Mouse (Mus musculus): ENCODE results near the gene Gmds. TPM values are rescaled to one million over a fixed set of nuclear protein-coding genes. Genes with fewer than 3 reads are reported as not detected.

Gene Gmds
- polyA plus RNA-seq, 1 experiment from 2014 or later = 29.2 TPM

GRCm38 (mm10) chr13:32234019-32234418 lies 104.5 kb downstream of the Gmds start:
- Histone ChIP-seq H3K9ac (no peak overlapping the region), H3K4me1 (ENCODE audit: insufficient read depth) (no peaks in the 10 kb centered on the region), H3K9me3 (ENCODE audit: low read depth, low read length) (no peaks in the 10 kb centered on the region), H3K4me2 (no peak overlapping the region), H3K4me3 (ENCODE audit: low read depth, low read length) (no peak overlapping the region), H3K27me3 (ENCODE audit: insufficient read depth, low read length) (no peaks in the 10 kb centered on the region), H3K27ac (ENCODE audit: low read depth) (no peak overlapping the region), H3K36me3 (ENCODE audit: insufficient read depth) (no peaks in the 10 kb centered on the region)
- DNase-seq (no peak), ATAC-seq (ENCODE audit: insufficient read depth) (no peak)
- 41% methylated on average over 9 of the region's 9 CpGs for WGBS
- TF ChIP-seq CTCF (IDR thresholded peaks at IDR 0.05; ENCODE audit: low read depth) = no peak

- Histone ChIP-seq H3K4me1 (ENCODE audit: insufficient read depth) (no peaks in the 10 kb centered on the region), H3K36me3 (ENCODE audit: insufficient read depth) (no peaks in the 10 kb centered on the region), H3K9ac (no peak overlapping the region), H3K4me2 (no peak overlapping the region), H3K9me3 (ENCODE audit: low read depth, low read length) (no peaks in the 10 kb centered on the region), H3K4me3 (ENCODE audit: low read depth, low read length) (no peak overlapping the region), H3K27ac (ENCODE audit: low read depth) (no peak overlapping the region), H3K27me3 (ENCODE audit: insufficient read depth, low read length) (no peaks in the 10 kb centered on the region)
- DNase-seq = peak; percentile 89
- no peak for TF ChIP-seq CTCF (IDR thresholded peaks at IDR 0.05; ENCODE audit: low read depth)
- WGBS = 50% methylated on average over 5 of the region's 5 CpGs
- ATAC-seq (ENCODE audit: insufficient read depth) = peak; percentile 80
Measured at GRCm38 (mm10) chr13:32232391-32232790, 106.1 kb downstream of the Gmds start.

GRCm38 (mm10) chr13:32231956-32232355 lies 106.6 kb downstream of the Gmds start:
- WGBS = 63% methylated on average over 5 of the region's 5 CpGs
- Histone ChIP-seq H3K4me1 (ENCODE audit: insufficient read depth) (no peaks in the 10 kb centered on the region), H3K27ac (ENCODE audit: low read depth) (no peak overlapping the region), H3K27me3 (ENCODE audit: insufficient read depth, low read length) (no peaks in the 10 kb centered on the region), H3K9ac (no peak overlapping the region), H3K4me3 (ENCODE audit: low read depth, low read length) (no peak overlapping the region), H3K4me2 (no peak overlapping the region), H3K36me3 (ENCODE audit: insufficient read depth) (no peaks in the 10 kb centered on the region), H3K9me3 (ENCODE audit: low read depth, low read length) (no peaks in the 10 kb centered on the region)
- no peak for TF ChIP-seq CTCF (IDR thresholded peaks at IDR 0.05; ENCODE audit: low read depth)
- DNase-seq = no peak
- no peak; the same call in 1 of the 2 replicates for ATAC-seq (ENCODE audit: insufficient read depth)

GRCm38 (mm10) chr13:32227874-32228562 lies 110.5 kb downstream of the Gmds start:
- H3K9ac ChIP-seq = no peak overlapping the region
- H3K36me3 ChIP-seq (ENCODE audit: insufficient read depth) = no peaks in the 10 kb centered on the region
- no peaks in the 10 kb centered on the region for H3K27me3 ChIP-seq (ENCODE audit: insufficient read depth, low read length)
- no peak overlapping the region for H3K4me3 ChIP-seq (ENCODE audit: low read depth, low read length)
- DNase-seq = no peak
- no peak for ATAC-seq (ENCODE audit: insufficient read depth)
- no peak for TF ChIP-seq CTCF (IDR thresholded peaks at IDR 0.05; ENCODE audit: low read depth)
- H3K27ac ChIP-seq (ENCODE audit: low read depth) = no peak overlapping the region
- no peak overlapping the region for H3K4me2 ChIP-seq
- 71% methylated on average over 6 of the region's 6 CpGs for WGBS
- no peaks in the 10 kb centered on the region for H3K4me1 ChIP-seq (ENCODE audit: insufficient read depth)
- H3K9me3 ChIP-seq (ENCODE audit: low read depth, low read length) = no peaks in the 10 kb centered on the region

GRCm38 (mm10) chr13:32217647-32218046 lies 120.9 kb downstream of the Gmds start:
- Histone ChIP-seq H3K27ac (ENCODE audit: low read depth) (no peak overlapping the region), H3K9ac (no peak overlapping the region), H3K9me3 (ENCODE audit: low read depth, low read length) (no peaks in the 10 kb centered on the region), H3K4me1 (ENCODE audit: insufficient read depth) (no peaks in the 10 kb centered on the region), H3K4me2 (no peak overlapping the region), H3K27me3 (ENCODE audit: insufficient read depth, low read length) (no peaks in the 10 kb centered on the region), H3K4me3 (ENCODE audit: low read depth, low read length) (no peak overlapping the region), H3K36me3 (ENCODE audit: insufficient read depth) (no peaks in the 10 kb centered on the region)
- ATAC-seq (ENCODE audit: insufficient read depth) = no peak
- DNase-seq = no peak
- 62% methylated on average over 2 of the region's 2 CpGs for WGBS
- TF ChIP-seq CTCF (IDR thresholded peaks at IDR 0.05; ENCODE audit: low read depth) = no peak

- no peak for ATAC-seq (ENCODE audit: insufficient read depth)
- H3K27me3 ChIP-seq (ENCODE audit: insufficient read depth, low read length) = no peaks in the 10 kb centered on the region
- 48% methylated on average over 9 of the region's 9 CpGs for WGBS
Measured at GRCm38 (mm10) chr13:32213702-32214452, 124.7 kb downstream of the Gmds start.

GRCm38 (mm10) chr13:32212125-32212524 lies 126.4 kb downstream of the Gmds start:
- H3K9me3 ChIP-seq (ENCODE audit: low read depth, low read length) = no peaks in the 10 kb centered on the region
- no peak overlapping the region for H3K4me2 ChIP-seq
- no peak for TF ChIP-seq CTCF (IDR thresholded peaks at IDR 0.05; ENCODE audit: low read depth)
- H3K4me3 ChIP-seq (ENCODE audit: low read depth, low read length) = no peak overlapping the region
- H3K27me3 ChIP-seq (ENCODE audit: insufficient read depth, low read length) = no peaks in the 10 kb centered on the region
- no peaks in the 10 kb centered on the region for H3K4me1 ChIP-seq (ENCODE audit: insufficient read depth)
- ATAC-seq (ENCODE audit: insufficient read depth) (no peak), DNase-seq (no peak)
- no peak overlapping the region for H3K9ac ChIP-seq
- WGBS = 76% methylated on average over 2 of the region's 2 CpGs
- H3K27ac ChIP-seq (ENCODE audit: low read depth) = no peak overlapping the region
- no peaks in the 10 kb centered on the region for H3K36me3 ChIP-seq (ENCODE audit: insufficient read depth)

More at GRCm38 (mm10) chr13:32213702-32214452, 124.7 kb downstream of the Gmds start:
- Histone ChIP-seq H3K4me3 (ENCODE audit: low read depth, low read length) (no peak overlapping the region), H3K4me2 (no peak overlapping the region), H3K9me3 (ENCODE audit: low read depth, low read length) (no peaks in the 10 kb centered on the region), H3K36me3 (ENCODE audit: insufficient read depth) (no peaks in the 10 kb centered on the region), H3K27ac (ENCODE audit: low read depth) (no peak overlapping the region), H3K9ac (no peak overlapping the region), H3K4me1 (ENCODE audit: insufficient read depth) (no peaks in the 10 kb centered on the region)
- TF ChIP-seq CTCF (IDR thresholded peaks at IDR 0.05; ENCODE audit: low read depth) = peak; percentile 84
- peak; percentile 81 for DNase-seq
